Mouse (Mus musculus): ENCODE data around the gene Poc1a.

Poc1a gene

DNA sequence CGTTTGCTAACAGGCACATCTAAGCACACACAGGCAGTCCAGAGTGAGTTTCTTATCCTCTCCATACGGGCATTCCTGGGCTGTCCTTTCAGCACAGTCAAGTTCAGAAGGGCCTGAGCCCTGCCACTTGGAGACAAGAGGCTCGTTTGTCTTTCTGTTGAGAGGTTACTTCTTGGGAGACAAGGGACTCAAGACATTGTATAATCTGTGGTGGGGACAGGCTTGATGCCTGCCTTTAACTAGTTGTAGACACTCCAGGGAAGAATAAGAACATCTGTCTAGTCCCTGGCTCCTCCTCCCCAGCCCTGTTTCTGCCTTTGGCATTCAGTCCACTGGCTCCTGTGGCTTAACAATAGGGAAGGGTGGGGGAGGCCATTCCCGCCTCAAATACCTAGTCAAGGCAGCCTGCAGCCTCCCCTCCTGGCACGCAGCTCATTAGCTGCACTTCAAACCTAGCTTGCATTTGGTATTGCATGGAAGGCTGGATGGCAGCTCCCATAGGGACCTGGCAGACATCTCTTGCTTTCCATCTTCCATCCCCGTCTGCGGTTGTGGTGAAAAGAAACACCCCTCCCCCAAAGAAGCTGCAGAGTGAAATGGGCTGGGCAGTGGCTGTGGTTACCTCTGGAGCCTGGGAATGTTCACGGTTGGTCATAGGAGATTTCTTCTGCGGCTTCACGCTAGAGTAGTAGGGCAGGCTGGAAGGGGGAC is 57.8 kb downstream of the Poc1a start:
- DNase-seq (ENCODE audit: low read depth): no peak

DNA sequence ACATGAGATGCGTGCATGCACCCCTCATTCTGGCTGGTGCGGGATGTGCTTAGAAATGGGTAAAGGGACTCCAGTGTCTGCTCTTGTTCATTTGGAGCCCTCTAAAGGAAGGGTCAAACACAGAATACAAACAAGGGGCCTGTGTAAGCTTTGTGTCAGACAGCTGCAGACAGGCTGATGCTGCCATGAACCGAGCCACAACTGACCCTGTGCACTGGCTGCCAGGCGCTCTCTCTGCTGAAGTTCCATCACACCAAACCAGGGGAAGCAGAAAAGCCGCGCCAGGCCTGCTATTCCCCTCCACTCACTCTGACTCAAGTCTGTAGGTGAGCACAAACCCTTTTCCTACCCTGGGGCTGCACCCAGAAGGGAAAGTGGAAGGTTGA is 58.3 kb downstream of the Poc1a start:
- no peak for DNase-seq (ENCODE audit: low read depth)

DNA sequence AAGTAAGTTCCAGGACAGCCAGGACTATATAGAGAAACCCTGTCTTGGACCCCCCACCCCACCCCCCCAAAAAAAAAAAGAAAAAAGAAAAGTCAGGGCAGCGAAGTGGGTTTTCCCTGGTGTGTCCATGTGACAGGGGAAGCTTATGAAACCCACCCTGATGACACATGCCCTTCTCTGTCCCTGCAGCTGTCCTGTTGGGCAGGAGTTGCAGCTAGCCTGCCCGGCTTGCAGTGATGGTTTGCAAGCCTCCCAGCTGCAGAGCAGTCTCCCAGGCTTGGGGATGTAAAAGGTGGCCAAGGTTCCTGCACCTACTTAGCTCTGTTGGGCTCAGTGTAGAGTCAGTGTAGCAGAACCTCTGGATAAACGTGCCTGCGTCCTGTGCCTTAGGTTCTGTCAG is 58.9 kb downstream of the Poc1a start:
- no peak for DNase-seq (ENCODE audit: low read depth)

DNA sequence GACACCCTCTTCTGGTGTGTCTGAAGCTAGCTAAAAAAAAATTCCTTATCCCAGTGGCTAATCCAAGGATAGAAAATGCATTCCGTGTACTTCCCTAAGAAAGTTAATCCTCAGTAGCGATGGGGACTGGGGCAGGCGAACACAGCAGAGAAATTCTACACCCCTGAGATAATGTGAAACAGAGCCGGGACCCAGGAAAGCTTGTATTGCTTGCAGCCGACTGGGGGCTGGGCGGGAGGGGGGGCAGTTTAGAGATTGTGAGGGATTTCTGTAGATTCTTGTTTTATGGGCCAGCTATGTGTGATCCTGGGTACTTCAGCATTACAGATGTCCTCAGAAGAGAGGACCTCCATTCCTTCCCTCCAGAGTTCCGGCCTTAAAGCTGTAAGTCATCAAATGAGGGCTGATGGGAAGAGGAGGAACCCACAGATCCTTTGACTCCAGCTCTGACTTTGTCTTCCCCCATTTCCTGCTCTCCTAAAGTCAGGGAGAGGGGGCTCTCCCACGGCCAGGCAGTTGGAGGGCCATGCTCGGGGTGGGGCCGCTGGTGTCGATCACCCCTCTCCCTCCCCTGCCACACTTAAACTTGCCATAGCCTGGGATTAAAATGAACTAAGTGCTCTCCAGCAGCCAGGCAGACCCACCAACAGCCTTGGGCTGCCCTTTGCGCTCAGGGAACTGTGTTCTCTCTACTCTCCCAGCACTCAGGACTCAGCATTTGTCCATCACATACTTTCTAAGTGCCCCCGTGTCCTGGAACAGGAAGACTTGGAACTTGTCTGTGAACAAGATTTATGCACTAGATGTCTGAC is 59.8 kb downstream of the Poc1a start:
- DNase-seq (ENCODE audit: low read depth): no peak

DNA sequence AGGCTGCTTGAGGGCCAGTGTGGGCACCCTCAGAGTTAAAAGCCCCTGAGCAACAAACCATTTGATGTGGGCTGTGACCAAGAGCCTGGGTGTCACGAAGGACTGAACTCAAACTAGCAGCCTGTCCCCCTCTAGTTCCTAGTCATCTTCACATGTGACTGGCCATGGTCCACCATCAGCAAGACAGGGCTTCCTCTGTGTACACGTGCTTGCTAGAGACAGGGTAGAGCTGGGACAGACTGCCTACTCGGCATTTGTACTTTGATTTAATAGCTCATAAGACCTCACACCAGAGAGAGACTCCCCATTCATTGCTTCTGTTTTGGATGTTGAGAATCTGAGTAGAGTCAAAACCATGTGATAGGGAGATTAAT is 60.4 kb downstream of the Poc1a start:
- DNase-seq (ENCODE audit: low read depth): no peak

DNA sequence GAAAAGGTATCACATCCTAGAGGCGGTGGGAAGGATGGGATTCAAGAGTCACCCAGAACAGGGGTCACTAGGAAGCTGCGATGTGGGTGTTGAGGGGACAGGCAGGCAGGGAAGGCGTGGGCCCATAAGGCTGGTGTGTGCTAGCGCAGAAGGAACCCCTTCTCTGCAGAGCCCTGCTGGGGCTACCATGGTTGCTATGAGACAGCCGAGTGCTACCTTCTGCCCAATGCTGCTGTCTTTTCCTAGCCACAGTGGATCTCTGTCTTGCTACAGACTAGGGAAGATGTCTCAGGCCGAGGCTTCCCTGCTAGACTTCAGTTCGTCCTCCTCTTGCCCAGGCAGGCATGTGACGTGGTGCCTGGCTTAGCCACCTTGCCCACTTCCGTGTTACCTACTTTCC is 61.7 kb downstream of the Poc1a start:
- DNase-seq (ENCODE audit: low read depth): no peak

DNA sequence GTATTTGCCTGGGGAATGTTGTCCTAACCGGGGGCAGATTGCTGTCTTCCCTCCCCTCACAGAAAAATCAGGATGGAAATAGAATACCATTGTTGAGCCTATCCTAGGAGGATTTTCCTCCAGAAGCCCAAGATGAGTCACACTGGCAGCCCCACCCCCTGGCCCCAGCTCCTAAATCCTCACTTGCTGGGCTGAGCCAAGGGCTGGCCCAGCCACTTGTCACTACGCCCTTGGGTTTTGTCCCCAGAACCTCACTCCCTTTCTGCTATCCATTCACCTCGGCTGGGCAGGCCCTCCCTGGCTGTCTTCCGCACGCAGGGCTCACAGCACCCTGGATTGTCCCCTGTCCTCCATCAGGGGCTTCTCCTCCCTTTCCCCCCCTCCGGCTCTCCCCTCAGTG is 64.3 kb downstream of the Poc1a start:
- no peak for DNase-seq (ENCODE audit: low read depth)

DNA sequence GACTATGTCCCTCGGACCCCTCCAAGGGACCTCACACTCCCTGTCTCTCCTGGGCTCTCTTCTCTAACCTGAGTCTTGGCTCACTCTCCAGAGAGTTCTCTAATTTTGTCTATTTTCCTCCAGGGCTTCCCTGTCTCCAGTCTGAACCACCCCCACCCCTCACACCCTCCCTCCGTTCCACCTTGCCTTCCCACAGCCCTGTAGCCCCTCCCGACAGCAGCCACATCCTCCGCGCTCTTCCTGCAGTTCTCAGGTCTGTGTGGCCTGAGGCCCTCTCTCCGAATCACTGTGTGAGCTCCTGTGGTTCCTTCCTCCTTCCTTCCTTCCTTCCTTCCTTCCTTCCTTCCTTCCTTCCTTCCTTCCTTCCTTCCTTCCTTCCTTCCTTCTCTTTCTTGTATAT is 64.8 kb downstream of the Poc1a start:
- DNase-seq (ENCODE audit: low read depth): no peak

DNA sequence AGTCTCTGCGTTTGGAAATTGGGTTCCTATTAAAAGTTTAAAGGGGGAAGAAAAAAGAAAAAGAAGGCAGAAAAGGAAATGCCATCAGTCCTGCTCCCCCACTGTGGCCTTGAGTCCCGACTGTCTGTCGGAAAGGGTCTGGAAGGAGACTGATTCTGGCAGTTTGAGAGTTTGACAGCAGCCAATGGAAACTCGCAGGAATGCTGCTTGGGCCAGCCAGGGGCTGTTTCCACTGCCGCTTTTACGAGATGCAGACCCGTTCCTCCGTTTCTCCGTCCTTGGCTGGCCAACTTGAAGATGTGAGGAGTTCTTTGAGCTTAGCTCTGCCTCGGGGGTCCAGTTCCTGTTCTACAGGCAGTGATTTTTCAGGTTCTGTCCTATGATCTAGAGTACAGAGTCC is 67.4 kb downstream of the Poc1a start:
- DNase-seq (ENCODE audit: low read depth): no peak

DNA sequence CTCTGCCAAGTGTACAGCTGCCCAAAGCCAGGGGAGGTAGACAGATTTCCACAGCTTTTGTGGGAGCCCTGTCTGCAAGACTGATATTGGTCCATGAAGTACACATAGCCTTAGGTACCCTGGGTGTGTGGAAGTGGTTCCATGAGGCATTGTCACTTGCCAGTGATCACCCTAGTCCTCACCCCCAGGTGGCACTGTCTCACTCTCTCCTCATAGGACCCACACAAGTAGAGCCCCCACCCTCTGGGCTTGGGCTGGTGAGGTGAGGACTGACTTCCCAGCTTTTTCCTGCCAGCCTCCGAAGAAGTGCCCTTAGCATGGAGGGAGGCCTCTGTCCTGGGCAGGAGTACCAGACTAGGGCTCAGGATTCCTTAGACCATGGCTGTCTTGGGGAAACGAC is 68.2 kb downstream of the Poc1a start:
- DNase-seq (ENCODE audit: low read depth): no peak

DNA sequence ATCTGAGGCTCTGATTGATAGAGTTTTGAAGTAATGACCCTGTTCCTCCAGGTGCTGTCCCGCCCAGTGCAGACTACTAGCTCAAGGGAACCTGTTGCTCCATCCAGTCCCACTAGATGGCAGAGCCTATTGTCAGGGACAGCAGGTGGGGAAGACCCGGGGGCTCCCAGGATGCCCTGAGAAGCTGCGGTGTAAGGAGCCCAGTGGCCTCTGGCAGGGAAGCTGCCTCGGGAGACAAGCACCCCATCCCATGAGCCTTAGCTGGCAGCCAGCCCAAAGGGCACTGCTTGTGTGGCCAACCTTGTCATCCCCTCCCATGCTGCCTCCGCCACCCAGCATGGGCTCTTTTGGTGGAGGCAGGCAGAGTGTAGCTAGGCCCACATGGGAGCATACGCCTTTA is 70.3 kb downstream of the Poc1a start:
- no peak for DNase-seq (ENCODE audit: low read depth)

DNA sequence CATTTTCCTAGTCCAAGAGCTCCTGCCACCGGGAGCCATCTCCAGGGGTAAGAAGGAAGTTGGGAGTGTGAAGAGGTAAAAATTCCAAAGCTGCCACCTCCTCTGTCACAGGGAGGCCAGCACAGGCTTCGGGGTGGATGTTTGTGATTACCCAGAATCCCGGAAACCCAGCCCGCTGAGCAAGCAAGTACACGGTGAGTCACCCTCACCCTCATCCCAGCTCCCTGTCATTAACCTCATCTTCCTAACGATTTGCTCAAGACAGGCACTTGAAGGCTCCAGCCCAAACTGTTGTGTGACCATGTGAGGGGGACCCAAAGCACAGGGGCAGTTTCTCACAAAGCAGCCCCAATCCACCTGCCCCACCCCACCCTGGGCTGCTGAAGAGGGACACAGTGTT is 72.9 kb downstream of the Poc1a start:
- no peak for DNase-seq (ENCODE audit: low read depth)

DNA sequence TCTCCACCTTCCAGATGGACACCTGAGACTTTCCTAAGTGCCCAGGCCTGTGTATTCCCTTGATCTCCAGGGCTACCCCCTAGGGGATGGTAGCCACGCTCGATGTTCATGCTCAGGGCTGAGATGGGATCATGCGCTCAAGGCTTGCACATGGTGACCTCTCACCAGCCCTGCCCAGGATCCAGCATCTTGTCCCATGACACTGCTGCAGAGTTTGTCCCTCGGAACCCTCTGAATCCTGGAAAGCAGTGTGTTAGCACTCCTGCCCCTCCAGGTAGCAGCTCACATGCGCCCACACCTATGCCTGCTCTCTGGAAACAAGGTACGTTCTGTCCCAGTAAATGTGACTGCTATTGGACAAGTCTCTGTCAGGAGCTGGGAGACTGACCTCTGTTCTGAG is 73.9 kb downstream of the Poc1a start:
- no peak for DNase-seq (ENCODE audit: low read depth)

DNA sequence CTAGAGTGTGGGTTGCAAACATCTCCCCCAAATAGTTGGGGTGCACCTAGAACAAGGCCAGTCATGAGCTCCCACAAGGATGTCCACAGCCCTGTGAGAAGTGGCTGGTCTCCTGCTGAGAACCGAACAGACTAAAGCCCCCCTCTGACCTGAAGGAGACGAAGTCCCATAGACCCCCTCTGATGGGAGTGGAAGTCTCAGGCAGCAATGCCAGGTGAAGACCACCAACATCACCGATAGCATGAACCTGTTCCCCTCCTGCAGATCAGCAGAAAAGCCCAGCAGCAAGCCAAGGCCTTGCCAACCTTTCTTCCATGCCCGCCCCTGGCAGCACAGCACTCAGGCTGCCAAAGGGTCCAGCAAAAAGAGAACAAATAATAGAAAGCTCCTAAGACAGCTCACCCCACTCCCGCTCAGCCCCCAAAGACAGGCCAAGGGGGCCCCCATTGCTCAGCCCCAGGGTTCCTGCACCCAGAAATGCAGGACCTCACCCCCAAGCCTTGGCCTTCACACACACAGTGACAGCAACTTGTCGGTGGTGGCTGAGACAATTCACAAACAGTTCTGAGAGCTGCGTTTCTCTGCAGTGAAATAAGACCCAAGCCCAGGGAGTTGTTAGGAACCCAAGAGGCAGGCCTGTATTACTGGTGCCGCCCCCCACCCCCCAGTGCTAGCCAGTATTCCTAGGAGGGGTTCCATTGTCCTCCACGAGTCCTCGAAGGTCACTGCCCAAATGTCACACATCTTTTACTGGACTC is 74.5 kb downstream of the Poc1a start:
- no peak for DNase-seq (ENCODE audit: low read depth)

DNA sequence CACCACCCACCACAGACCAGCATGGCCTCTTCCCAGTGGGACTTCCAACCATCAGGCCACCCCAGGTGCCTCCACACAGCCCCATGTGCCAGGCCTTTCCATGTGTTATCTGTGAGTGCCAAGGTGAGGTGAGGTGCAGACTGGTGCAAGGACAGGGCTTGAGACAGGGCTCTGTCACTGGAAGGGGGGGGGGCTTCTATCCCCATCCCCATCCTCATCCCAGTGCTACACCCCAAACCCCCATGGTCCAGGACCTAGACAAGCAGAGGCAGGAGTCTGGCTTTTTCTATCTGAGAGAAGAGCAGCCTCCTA is 75.1 kb downstream of the Poc1a start:
- no peak for DNase-seq (ENCODE audit: low read depth)

DNA sequence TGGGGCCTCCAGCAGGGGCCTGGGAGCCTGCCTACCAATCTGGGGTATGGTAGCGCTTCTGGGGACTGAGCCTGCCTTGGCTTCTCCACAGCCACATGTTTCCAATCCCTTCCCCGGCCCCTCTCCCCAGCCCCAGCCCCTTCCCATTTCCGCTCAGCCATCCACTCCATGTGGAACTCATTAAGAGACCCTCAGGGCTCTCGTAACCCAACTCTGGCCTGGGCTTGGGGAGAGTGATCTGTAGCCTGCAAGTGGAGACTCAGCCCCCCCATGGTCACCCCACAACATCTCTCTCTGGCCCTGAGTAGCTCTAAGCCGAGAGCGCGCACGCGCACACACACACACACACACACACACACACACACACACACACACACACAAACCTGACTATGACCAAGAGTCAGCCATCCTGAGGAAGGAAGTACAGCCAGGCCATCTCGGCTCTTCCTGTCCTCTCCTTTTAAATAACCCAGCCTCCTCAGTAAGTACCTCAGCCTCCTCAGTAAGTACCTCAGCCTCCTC is 75.5 kb downstream of the Poc1a start:
- no peak for DNase-seq (ENCODE audit: low read depth)

DNA sequence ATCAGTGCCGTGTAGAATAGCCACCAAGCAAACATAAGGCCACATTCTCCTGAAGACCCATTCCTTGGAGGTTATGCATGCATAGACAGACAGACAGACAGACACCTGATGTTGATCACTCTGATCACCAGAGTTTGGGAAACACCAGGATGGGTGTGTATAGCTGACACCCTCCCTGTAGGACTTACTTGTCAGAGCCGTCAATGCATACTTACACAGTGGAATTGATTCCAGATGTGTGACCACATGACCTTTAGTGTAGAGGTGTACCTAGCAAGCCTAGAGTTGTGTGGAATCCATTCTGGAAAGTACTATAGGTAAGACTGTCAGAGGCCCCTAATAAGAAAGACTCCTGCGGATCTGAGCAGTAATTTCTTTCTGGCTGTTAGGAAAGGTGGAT is 76.3 kb downstream of the Poc1a start:
- no peak for DNase-seq (ENCODE audit: low read depth)

DNA sequence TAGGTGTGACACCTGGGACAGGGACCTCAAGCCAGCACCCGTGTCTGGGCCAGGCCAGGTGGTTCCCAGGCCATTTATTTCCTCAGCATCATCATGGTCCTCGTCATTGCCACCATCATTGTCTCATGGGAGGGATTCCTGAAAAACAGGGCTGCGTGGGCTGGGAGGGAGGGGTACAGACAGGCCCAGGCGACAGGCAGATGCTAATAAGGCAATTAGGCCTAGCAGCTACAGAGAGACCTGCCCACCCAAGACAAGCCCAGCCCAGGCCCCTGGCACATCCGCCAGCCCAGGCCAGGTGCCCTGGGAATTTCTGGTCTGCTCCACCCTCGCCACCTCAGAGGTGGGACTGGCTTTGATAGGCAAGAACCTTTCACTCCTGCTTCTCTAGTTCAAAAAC is 78.4 kb downstream of the Poc1a start:
- no peak for DNase-seq (ENCODE audit: low read depth)

DNA sequence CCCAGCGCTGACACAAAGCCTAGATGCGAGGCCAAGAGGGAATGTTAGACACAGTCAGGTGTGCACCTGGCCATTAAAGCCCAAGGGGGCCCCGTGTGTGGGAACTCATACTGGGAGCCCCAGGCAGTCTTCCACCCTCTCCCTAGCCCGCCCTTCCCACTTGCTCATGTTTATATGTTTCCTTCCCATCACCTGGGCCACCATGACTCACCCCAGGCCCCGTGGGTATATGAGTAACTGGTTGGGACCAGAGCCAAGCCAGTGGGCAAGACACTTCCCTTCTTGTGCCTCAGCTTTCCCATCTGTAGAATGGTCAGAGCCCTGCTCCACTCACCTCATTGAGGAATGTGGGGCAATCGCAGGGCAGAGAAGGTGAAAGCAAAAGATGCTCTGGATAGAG is 80.3 kb downstream of the Poc1a start:
- no peak for DNase-seq (ENCODE audit: low read depth)

DNA sequence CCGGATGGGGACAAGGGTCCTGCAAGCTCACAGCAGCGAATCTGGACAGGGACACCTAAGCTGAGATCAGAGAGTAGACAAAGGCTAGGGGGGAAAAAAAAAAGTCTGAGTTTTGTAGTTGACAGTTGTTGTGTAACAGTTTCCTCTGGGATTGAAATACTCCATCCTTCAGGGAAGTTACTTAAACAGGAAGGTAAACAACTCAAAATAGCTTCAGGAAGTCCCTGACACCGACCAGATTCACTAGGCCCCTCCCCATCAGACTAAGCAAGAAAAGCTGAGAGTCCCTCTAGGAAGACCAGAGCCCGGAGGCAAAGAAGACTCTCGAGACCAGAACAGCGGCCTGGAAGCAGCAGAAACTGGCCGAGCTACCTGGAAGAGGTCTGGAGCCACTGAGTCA is 84.5 kb downstream of the Poc1a start:
- no peak for DNase-seq (ENCODE audit: low read depth)

DNA sequence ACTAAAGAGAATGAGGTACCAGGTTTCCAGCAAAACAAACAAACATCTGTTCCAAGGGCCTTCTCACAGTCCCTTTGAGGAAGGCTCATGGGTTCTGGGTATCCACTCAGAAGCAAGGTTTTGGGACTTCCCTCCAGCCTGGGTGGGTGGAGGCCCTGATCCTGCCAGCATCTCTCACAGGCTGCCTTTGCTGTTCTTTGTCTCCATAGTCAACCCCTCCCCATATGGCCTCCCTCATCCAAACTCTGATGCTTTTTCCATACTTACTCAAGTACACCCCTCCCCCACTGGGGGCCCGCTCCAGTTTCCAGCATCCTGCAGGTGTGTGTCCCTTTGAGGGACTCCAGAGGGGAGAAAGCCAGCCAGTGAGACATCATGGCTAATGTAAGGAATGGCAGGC is 85.3 kb downstream of the Poc1a start:
- DNase-seq (ENCODE audit: low read depth): no peak

DNA sequence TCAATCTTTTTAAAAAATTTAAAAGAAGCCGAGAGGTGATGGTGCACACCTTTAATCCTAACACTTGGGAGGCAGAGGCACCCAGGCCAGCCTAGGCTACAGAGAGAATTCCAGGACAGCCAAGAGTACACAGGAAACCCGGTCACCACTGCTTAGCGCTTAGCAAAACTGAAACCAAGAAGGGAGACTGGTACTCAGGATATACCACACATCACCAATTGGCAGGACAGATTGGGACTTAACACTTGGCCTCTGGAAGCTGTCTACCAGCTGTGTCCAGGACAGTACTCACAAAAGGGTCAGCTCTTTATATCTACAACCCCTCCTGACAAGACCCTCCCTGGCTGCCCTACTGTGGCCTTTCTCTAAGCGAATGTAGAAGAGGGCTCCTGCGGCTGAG is 86.1 kb downstream of the Poc1a start:
- no peak for DNase-seq (ENCODE audit: low read depth)

DNA sequence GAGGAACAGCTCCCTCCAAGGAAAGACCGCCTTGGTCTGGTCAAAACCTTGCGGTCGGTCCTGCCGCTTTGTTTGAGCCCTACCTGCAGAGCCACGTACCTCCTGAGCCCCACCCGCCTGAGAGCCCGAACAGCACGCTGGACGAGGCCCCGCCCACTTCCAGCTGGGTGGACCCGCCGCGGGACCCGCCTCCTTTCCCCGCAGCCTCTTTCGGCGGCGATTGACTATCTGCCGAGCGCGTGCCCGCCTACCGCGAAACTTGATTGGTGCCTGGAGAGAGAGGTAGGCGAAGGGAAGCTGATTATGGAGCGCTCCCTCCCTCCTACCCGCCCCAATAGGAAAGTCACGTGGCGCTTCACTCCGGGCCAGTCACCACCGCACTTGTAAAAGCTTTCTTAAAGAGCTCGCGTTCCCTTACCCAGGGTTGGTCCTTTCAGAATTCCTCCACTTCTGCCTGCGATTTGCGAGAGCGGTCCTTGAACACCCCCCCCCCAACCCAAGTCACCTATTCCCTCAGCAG is 86.8 kb downstream of the Poc1a start:
- DNase-seq (ENCODE audit: low read depth): peak; percentile 90
